In genomic region chrX:100767181-100767884, GRCm38 (mm10) we compare ENCODE assay signal across 9 mouse cellular contexts. TPM values are rescaled to one million over a fixed set of nuclear protein-coding genes. Genes with fewer than 3 reads are reported as not detected.
DNase-seq lines count a peak whose midpoint lies in the region; ATAC-seq lines count a peak whose summit lies in the region.
"Had no signal": no experiment of that assay in that cellular context is flagged by ENCODE, and none has a peak within 500 bp of the region (broad histone marks: within the 10 kb centered on the region; RNA-seq: fewer than 3 reads in every experiment).

TSS of gene Dlg3 (plus strand) at chrX:100767722.

- peak within 1 kb of the TSS; percentile 85 for H3K4me2 ChIP-seq in kidney, embryonic 15.5 days
- H3K4me2 ChIP-seq in forebrain, embryonic 13.5 days: peak within 1 kb of the TSS; percentile 68
- H3K4me2 ChIP-seq in hindbrain, embryonic 13.5 days: peak within 1 kb of the TSS; percentile 59
- peak within 1 kb of the TSS; percentile 58 for H3K4me2 ChIP-seq in midbrain, embryonic 15.5 days

- no peak within 1 kb of the TSS for H3K27ac ChIP-seq in kidney, embryonic 15.5 days
- no peak within 1 kb of the TSS for H3K27ac ChIP-seq in brown adipose tissue, adult 24 weeks (replicated peaks; ENCODE audit: low read depth, low read length)
- H3K27ac ChIP-seq in forebrain, embryonic 13.5 days: peak within 1 kb of the TSS; percentile 74
- H3K27ac ChIP-seq in hindbrain, embryonic 13.5 days: peak within 1 kb of the TSS; percentile 91
- H3K27ac ChIP-seq in midbrain, embryonic 15.5 days: peak within 1 kb of the TSS; percentile 91

- DNase-seq in kidney, adult 11 months: no peak
- peak; percentile 70 to 85 for DNase-seq in left cerebral cortex, postnatal 25 days (ENCODE audit: low spot score in 2 of 2)
- peak; percentile 6 for DNase-seq in testis, postnatal 14 days (ENCODE audit: low spot score)

- H3K9me3 ChIP-seq in kidney, embryonic 15.5 days (replicated peaks): no peaks in the 10 kb centered on the region
- no peaks in the 10 kb centered on the region for H3K9me3 ChIP-seq in forebrain, embryonic 13.5 days (replicated peaks)
- H3K9me3 ChIP-seq in hindbrain, embryonic 13.5 days: no peaks in the 10 kb centered on the region
- no peaks in the 10 kb centered on the region for H3K9me3 ChIP-seq in midbrain, embryonic 15.5 days
- H3K9me3 ChIP-seq: G1E had no signal

- no peak within 1 kb of the TSS for H3K9ac ChIP-seq in kidney, embryonic 15.5 days
- H3K9ac ChIP-seq in forebrain, embryonic 13.5 days: peak within 1 kb of the TSS; percentile 74
- peak within 1 kb of the TSS; percentile 89 for H3K9ac ChIP-seq in hindbrain, embryonic 13.5 days
- H3K9ac ChIP-seq in midbrain, embryonic 15.5 days: peak within 1 kb of the TSS; percentile 85

- H3K27me3 ChIP-seq in kidney, embryonic 15.5 days: peaks cover 38% of the 10 kb centered on the region
- H3K27me3 ChIP-seq in forebrain, embryonic 13.5 days: no peaks in the 10 kb centered on the region
- H3K27me3 ChIP-seq in hindbrain, embryonic 13.5 days: no peaks in the 10 kb centered on the region
- H3K27me3 ChIP-seq in midbrain, embryonic 15.5 days (replicated peaks): no peaks in the 10 kb centered on the region

- peak within 1 kb of the TSS; percentile 45 for H3K4me3 ChIP-seq in kidney, embryonic 15.5 days (replicated peaks)
- H3K4me3 ChIP-seq in brown adipose tissue, adult 24 weeks (ENCODE audit: insufficient read depth, low read depth, low read length): peak within 1 kb of the TSS; percentile 42
- H3K4me3 ChIP-seq in forebrain, embryonic 13.5 days: peak within 1 kb of the TSS; percentile 65
- peak within 1 kb of the TSS; percentile 67 for H3K4me3 ChIP-seq in hindbrain, embryonic 13.5 days
- H3K4me3 ChIP-seq in midbrain, embryonic 15.5 days: peak within 1 kb of the TSS; percentile 77

- ATAC-seq in kidney, embryonic 15.5 days (replicated peaks; ENCODE audit: low FRiP score): peak; percentile 69
- peak; percentile 92 for ATAC-seq in forebrain, embryonic 13.5 days
- peak; percentile 93 for ATAC-seq in hindbrain, embryonic 13.5 days (ENCODE audit: low FRiP score)
- peak; percentile 94 for ATAC-seq in midbrain, embryonic 15.5 days (replicated peaks)

- peaks cover 8% of the 10 kb centered on the region for H3K4me1 ChIP-seq in kidney, embryonic 15.5 days
- no peaks in the 10 kb centered on the region for H3K4me1 ChIP-seq in brown adipose tissue, adult 24 weeks (ENCODE audit: control insufficient read depth, insufficient read depth, insufficient read length, low read length)
- H3K4me1 ChIP-seq in forebrain, embryonic 13.5 days: no peaks in the 10 kb centered on the region
- peaks cover 14% of the 10 kb centered on the region for H3K4me1 ChIP-seq in hindbrain, embryonic 13.5 days (replicated peaks)
- peaks cover 11% of the 10 kb centered on the region; the same call in 1 of the 2 replicates for H3K4me1 ChIP-seq in midbrain, embryonic 15.5 days

- intact Hi-C loops in left cerebral cortex, postnatal 25 days (cut with DNase I): no loop called here

- no peaks in the 10 kb centered on the region for H3K36me3 ChIP-seq in kidney, embryonic 15.5 days
- H3K36me3 ChIP-seq in forebrain, embryonic 13.5 days (ENCODE audit: poor library complexity, severe bottlenecking): no peaks in the 10 kb centered on the region
- H3K36me3 ChIP-seq in hindbrain, embryonic 13.5 days: no peaks in the 10 kb centered on the region
- no peaks in the 10 kb centered on the region for H3K36me3 ChIP-seq in midbrain, embryonic 15.5 days (replicated peaks)
- H3K36me3 ChIP-seq: G1E had no signal

- 21% methylated on average over 26 of the region's 26 CpGs for WGBS in kidney, embryonic 15.5 days
- 20% methylated on average over 25 of the region's 26 CpGs for WGBS in forebrain, embryonic 13.5 days
- 14% methylated on average over 25 of the region's 26 CpGs for WGBS in hindbrain, embryonic 13.5 days
- WGBS in midbrain, embryonic 15.5 days: 24% methylated on average over 26 of the region's 26 CpGs

RNA-seq across cellular contexts. Expression of gene Dlg3, which starts in this region (rescaled TPM):
- polyA plus RNA-seq in kidney, embryonic 15.5 days (2015; fragmentation: Nextera tagmentation; extraction: Ambion mirVana): 4.6 and 5.0 TPM in 2 replicates
- 4.6 and 8.3 TPM in 2 replicates for polyA plus RNA-seq in brown adipose tissue, adult 24 weeks (2012; ENCODE audit: insufficient read depth, insufficient read length, missing spikeins)
- 10.4 and 14.2 TPM in 2 replicates for polyA plus RNA-seq in forebrain, embryonic 13.5 days (2015; fragmentation: Nextera tagmentation; extraction: Ambion mirVana)
- 8.6 and 9.6 TPM in 2 replicates for polyA plus RNA-seq in hindbrain, embryonic 13.5 days (2015; fragmentation: Nextera tagmentation; extraction: Ambion mirVana)
- 100 to 1,000 TPM; 151 to 153 TPM for total RNA-seq in left cerebral cortex, postnatal 25 days (2021)
- polyA plus RNA-seq in midbrain, embryonic 15.5 days (2015; fragmentation: Nextera tagmentation; extraction: Ambion mirVana): 6.2 and 6.6 TPM in 2 replicates
- polyA plus RNA-seq: G1E had no signal

Comparison
In these comparisons a context has a peak if more than half of its experiments do, and no peak if none do; other contexts are left out.
1. H3K27ac ChIP-seq: peak in forebrain, embryonic 13.5 days (single experiment), hindbrain, embryonic 13.5 days (single experiment) and midbrain, embryonic 15.5 days (single experiment); none in kidney, embryonic 15.5 days (single experiment) and brown adipose tissue, adult 24 weeks (single experiment).
2. Peak in every context shown above with its lines, with median percentiles within 50 percentile points of each other: ATAC-seq, H3K4me2 ChIP-seq and H3K4me3 ChIP-seq.